Mouse (Mus musculus) retina, embryonic 14.5 days (tissue): ENCODE results near the gene Zrsr1.
A peak's percentile ranks its signal among the peaks of the same experiment; 100 is the strongest.

ENCODE experiments used
- DNase-seq: peaks from one replicate; pipeline ENCODE4 v3.0.0-alpha.2; 2015; ENCODE audit warnings: low spot score

Gene Zrsr1

DNA sequence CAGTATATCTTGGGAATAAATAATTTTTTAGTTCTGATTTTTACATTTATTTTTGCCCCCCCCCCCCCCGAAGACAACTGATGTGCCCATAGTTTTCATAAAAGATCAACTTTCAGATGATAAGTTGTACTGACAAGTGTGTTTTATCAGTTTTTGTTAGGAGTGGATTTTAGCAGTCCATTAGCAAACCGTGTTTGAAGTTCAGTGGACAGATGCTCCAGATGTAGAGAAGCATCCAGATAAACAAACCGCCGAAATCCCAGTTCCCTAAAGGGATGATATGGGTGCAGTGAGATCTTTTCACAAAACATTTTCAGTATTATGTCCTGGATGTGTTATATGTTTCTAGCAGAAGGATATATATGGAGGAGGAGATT lies 37.0 kb downstream of the Zrsr1 start:
- DNase-seq = no peak

DNA sequence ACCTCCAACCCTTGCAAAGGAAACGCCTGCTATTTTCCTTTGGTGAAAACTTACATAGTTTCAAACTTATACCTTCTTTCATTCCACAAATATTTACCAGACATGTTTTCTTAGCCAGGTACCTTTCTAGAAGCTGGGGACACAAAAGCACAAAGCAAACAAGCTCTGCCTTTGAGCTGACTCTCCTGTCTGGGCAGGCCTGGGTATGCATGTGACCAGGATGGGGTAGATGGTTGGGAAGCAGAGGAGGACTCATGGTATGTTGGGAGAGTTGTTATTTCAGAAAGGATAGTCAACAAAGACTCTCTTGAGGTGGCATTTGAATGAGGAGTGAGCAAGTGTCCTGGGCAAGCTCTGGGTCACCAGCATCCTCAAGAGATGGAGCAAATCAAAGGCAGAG lies 41.3 kb downstream of the Zrsr1 start:
- no peak for DNase-seq

DNA sequence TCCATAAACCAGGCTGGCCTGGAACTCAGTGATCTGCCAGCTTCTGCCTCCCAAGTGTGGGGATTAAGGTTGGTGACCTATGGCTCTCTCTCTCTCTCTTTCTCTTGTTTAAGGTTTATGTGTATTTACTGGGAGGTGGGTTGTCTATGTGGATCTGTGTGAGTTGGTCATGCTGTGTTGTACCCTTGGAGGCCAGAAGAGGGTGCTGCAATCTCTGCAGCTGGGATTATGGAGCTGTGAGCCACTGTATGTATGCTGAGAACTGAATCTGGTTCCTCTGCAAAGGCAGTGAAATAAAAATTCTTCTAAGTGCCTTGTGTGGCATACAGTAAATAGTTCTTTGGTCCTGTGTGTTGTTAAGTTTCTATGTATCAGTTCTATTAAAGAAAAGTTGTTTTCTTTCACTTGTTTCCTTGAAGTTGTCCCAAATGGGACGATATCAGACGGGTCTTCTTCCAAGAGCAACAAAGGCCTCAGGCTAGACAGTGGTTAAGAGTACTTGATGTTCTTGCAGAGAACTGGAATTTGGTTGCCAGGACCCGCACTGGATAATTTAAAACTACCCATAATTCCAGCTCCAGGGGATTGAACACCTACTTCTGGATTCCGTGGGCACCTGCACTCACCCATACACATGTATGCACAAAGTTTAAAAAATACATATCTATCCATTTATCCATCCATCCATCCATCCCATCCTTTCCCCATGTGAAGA lies 41.9 kb downstream of the Zrsr1 start:
- DNase-seq = peak; percentile 23

DNA sequence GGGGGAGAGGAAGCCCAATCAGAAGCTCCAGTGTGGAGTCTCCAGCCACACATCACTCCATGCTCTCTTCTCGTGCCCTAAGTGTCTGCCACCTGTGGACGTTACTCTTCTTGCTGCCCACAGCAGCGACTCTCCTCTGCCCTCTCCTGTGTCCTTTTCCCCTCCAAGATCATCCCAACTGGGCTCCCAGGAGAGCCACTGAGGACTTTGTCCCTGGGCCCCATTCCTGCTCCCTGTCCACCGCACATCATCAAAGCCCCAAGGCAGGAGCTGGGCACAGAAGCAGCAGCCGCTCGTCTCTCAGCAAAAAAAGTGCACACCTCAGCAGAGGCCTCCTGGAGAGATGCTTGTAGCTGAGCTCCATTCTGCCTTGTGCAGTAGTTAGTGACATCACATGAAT lies 43.2 kb downstream of the Zrsr1 start:
- no peak for DNase-seq

DNA sequence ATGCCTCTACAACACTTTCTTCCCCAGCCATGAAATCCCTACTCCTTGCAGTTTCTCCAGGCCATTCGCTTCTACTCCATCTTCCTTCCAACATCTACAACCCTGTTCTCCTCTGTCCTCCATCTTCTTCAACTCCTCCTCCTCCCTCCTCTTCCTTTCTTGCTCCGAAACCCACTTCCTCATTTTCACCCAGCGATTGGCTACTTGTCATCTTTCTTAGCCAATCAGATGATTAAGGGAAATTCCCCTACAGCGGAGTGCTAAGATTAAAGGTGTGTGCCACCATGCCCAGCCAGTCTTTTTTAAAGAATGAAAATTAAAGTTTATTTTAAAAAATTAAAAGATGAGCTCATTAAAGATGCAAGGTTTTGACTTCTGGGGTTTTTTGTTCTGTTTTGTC lies 46.1 kb downstream of the Zrsr1 start:
- DNase-seq = no peak

DNA sequence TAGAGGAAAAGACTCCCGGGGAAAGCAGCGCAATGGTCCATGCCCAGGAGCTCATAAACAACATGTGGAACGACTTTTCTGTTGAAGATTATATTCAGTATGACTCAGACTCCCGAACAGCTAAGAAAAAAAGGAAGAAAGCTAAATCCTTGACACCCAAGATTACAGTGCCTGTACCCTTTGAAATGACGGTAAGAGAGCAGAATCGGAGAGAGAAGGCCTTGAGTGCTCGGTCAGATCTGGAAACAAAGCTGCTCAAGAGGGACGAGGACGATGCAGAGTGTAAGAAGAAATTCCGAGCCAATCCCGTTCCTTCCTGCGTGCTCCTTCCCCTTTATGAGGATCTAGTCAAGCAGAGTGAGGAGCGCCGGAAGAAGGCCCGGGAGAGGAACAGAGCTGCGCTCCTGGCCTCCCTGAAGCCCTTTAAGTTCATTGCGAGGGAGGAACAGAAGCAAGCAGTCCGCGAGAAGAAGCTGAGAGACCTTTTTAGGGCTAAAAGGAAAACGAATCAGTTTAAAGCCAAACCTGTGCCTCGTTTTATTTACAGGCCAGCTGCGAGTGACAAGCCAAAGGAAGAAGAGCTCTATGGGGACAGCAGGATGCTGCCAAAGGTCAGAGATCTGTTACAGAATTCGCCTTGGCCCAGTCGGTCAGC lies 48.4 kb downstream of the Zrsr1 start:
- no peak for DNase-seq

DNA sequence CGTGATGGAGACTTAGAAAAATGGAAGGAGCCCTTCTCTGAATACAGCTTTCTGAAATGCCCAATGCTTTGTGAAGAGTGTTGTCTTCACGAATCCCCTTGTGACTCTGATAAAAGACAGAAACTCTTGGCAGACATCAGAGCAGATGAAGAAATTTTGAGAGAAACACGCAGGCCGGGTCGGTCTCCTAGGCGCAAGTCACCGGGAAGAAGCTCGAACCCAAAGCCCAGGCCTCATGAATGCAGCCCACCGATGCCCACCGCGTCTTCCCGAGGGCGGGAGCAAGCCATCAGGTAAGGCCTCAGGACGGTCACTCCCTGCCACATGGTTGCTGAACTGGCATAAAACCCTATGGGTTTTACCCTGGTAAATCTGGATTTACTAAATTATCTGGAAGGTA lies 49.0 kb downstream of the Zrsr1 start:
- no peak for DNase-seq

DNA sequence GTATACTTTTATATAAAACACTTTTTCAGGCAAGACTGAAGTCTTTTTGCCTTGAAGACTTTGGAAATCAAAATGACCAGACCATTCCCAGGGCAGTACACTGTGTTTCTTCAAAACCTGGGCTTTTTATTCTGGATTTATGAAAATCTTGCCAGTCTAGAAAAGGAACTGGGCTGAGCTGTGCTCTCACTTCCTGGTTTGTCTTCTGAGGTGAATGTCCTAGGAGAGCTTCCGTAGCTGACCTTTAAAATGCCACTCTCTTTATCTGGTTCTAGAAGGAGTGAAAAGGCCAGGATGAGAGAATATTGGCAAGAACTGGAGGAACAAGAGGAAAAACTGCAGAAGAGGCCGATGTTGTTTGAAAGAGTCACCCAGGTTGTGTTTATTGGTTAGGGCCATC lies 51.4 kb downstream of the Zrsr1 start:
- no peak for DNase-seq

DNA sequence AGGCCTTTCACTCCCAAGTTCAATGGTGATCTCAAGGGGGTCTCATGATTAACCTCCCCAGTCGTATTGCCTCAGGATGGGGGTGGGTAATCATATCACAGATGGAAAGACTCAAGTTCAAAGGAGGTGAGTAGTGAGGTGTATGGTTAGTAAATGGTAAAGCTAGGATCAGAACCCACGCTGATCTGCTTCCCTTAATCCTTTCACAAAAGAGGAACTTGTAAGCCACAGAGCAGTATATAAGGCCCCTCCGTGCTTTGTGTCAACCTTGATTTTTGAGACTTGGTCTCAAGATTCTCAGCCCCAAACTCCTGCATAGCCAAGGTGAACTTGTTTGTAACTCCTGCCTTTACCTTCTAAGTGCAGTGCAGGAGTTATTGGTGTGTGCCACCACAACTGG lies 52.4 kb downstream of the Zrsr1 start:
- DNase-seq = no peak
